Mouse (Mus musculus) kidney, adult 2 months (tissue): Measurements from ENCODE around the gene Pla2g1b. TPM values are rescaled to one million over a fixed set of nuclear protein-coding genes. Genes with fewer than 3 reads are reported as not detected.
A peak's percentile ranks its signal among the peaks of the same experiment; 100 is the strongest.

Experiments
- DNase-seq: peaks from one replicate; pipeline ENCODE4 v3.0.0; 2021
- H3K27ac ChIP-seq: fragments of 200-500 bp; 2 replicates; pipeline ENCODE4 v1.5.1; 2012; ENCODE audit warnings: low read depth, low read length, control low read depth, inconsistent platforms; ENCODE audit not compliant: insufficient read depth
- H3K27me3 ChIP-seq: fragments of 200-500 bp; replicated peaks from 2 replicates; pipeline ENCODE4 v1.6.1; 2012; ENCODE audit warnings: mild to moderate bottlenecking, moderate library complexity, low read length, inconsistent platforms; ENCODE audit not compliant: control insufficient read depth, insufficient read depth
- H3K36me3 ChIP-seq: fragments of 200-500 bp; 2 replicates; pipeline ENCODE4 v1.6.1; 2012; ENCODE audit warnings: mild to moderate bottlenecking, moderate library complexity, low read length, inconsistent platforms; ENCODE audit not compliant: control insufficient read depth, insufficient read depth
- H3K4me1 ChIP-seq: fragments of 200-500 bp; 2 replicates; pipeline ENCODE4 v1.6.1; 2011; ENCODE audit warnings: low read length; ENCODE audit not compliant: control insufficient read depth, insufficient read depth
- H3K4me3 ChIP-seq: fragments of 200-500 bp; 2 replicates; pipeline ENCODE4 v1.5.1; 2011; ENCODE audit warnings: mild to moderate bottlenecking, low read depth, low read length, control low read depth; ENCODE audit not compliant: insufficient read depth
- CTCF ChIP-seq: fragments of 200-500 bp; conservative IDR thresholded peaks from 2 replicates; pipeline ENCODE4 v1.5.1; 2011; ENCODE audit warnings: low read depth, mild to moderate bottlenecking, control low read depth, low read length, moderate library complexity, mixed read lengths; ENCODE audit not compliant: insufficient read depth, insufficient read length
- POLR2A ChIP-seq: fragments of 200-500 bp; IDR thresholded peaks from one replicate; pipeline ENCODE4 v1.6.1; 2011; ENCODE audit warnings: low read depth, low read length, control low read depth
- WGBS: fragments of 180-500 bp; shearing (Covaris S2); methylation state at CpG from one replicate; pipeline ENCODE4 v1.1.7; 2018; 5-methylcytosine and 5-hydroxymethylcytosine counted together
- polyA plus RNA-seq: library from polyadenylated mRNA; depleted of rRNA; stranded (reverse); fragments of >200 nt; gene quantifications from 2 replicates; pipeline ENCODE4 v1.2.3, GENCODE M21; 2012; rRNA removed

Pla2g1b gene
- polyA plus RNA-seq, 1 experiment = 0.74 TPM

- Histone ChIP-seq H3K27me3 (no peaks in the 10 kb centered on the region), H3K4me1 (peaks cover 68% of the 10 kb centered on the region), H3K4me3 (peak overlapping the region; percentile 11; the same call in 1 of the 2 replicates), H3K36me3 (no peaks in the 10 kb centered on the region), H3K27ac (peak overlapping the region; percentile 93)
- no peak; the same call in 1 of the 2 replicates for TF ChIP-seq CTCF
- no peak for TF ChIP-seq POLR2A
- peak; percentile 87 for DNase-seq
- 10% methylated on average over 21 of the region's 21 CpGs for WGBS
Observed at GRCm38 (mm10) chr5:115521553-115522461, 55.7 kb downstream of the Pla2g1b start.

- TF ChIP-seq CTCF = no peak
- TF ChIP-seq POLR2A = no peak
- WGBS = 55% methylated on average over 4 of the region's 4 CpGs
- Histone ChIP-seq H3K36me3 (no peaks in the 10 kb centered on the region), H3K27me3 (no peaks in the 10 kb centered on the region), H3K4me1 (peaks cover 69% of the 10 kb centered on the region), H3K27ac (peak overlapping the region; percentile 77), H3K4me3 (no peak overlapping the region)
- DNase-seq = no peak
Observed at GRCm38 (mm10) chr5:115522531-115522930, 56.5 kb downstream of the Pla2g1b start.

- Histone ChIP-seq H3K4me1 (peaks cover 69% of the 10 kb centered on the region), H3K27ac (peak overlapping the region; percentile 77)
- WGBS = 42% methylated on average over 15 of the region's 15 CpGs
Observed at GRCm38 (mm10) chr5:115522981-115523499, 57.0 kb downstream of the Pla2g1b start.

GRCm38 (mm10) chr5:115523971-115524370 lies 57.9 kb downstream of the Pla2g1b start:
- 16% methylated on average over 15 of the region's 15 CpGs for WGBS
- Histone ChIP-seq H3K36me3 (no peaks in the 10 kb centered on the region), H3K27ac (peak overlapping the region; percentile 75), H3K27me3 (no peaks in the 10 kb centered on the region), H3K4me3 (no peak overlapping the region), H3K4me1 (peaks cover 68% of the 10 kb centered on the region)
- no peak for TF ChIP-seq POLR2A
- no peak; the same call in 1 of the 2 replicates for TF ChIP-seq CTCF
- DNase-seq = peak; percentile 78

More at GRCm38 (mm10) chr5:115522981-115523499, 57.0 kb downstream of the Pla2g1b start:
- no peak overlapping the region for H3K4me3 ChIP-seq
- H3K36me3 ChIP-seq = no peaks in the 10 kb centered on the region
- no peaks in the 10 kb centered on the region for H3K27me3 ChIP-seq
- peak; percentile 82 for DNase-seq
- no peak for TF ChIP-seq CTCF
- no peak for TF ChIP-seq POLR2A

Other genes with a start within 250 kb of the Pla2g1b start
- 132 and 160 TPM in 2 replicates for gene Pop5, start 230.4 kb upstream of the Pla2g1b start, polyA plus RNA-seq
- 129 and 144 TPM in 2 replicates for gene Rnf10, start 193.4 kb upstream of the Pla2g1b start, polyA plus RNA-seq
- gene Coq5, start 186.6 kb upstream of the Pla2g1b start, polyA plus RNA-seq = 19.5 and 25.1 TPM in 2 replicates
- 108 and 129 TPM in 2 replicates for gene Dynll1, start 165.3 kb upstream of the Pla2g1b start, polyA plus RNA-seq
- 39.2 and 44.8 TPM in 2 replicates for gene Srsf9, start 139.1 kb upstream of the Pla2g1b start, polyA plus RNA-seq
- 12.1 and 16.0 TPM in 2 replicates for gene Gatc, start 125.1 kb upstream of the Pla2g1b start, polyA plus RNA-seq
- gene Triap1, start 125.0 kb upstream of the Pla2g1b start, polyA plus RNA-seq = 15.9 and 20.1 TPM in 2 replicates
- 4,626 and 5,972 TPM in 2 replicates for gene Cox6a1, start 117.3 kb upstream of the Pla2g1b start, polyA plus RNA-seq
- 2.0 and 2.5 TPM in 2 replicates for gene Msi1, start 36.7 kb upstream of the Pla2g1b start, polyA plus RNA-seq
- 34.0 and 49.3 TPM in 2 replicates for gene Sirt4, start 18.5 kb downstream of the Pla2g1b start, polyA plus RNA-seq
- gene Pxn, start 40.4 kb downstream of the Pla2g1b start, polyA plus RNA-seq = 101 and 122 TPM in 2 replicates
- gene Rplp0, start 93.2 kb downstream of the Pla2g1b start, polyA plus RNA-seq = 1,267 and 1,337 TPM in 2 replicates
- gene Gcn1l1, start 99.0 kb downstream of the Pla2g1b start, polyA plus RNA-seq = 42.2 and 45.4 TPM in 2 replicates
- gene Rab35, start 165.6 kb downstream of the Pla2g1b start, polyA plus RNA-seq = 50.3 and 52.5 TPM in 2 replicates